Mouse (Mus musculus) olfactory bulb, adult 2 months (tissue): ENCODE data around the gene Mospd3.

Experiments used
- CTCF ChIP-seq: fragments of 200-500 bp; IDR thresholded peaks from 2 replicates; pipeline ENCODE4 v1.5.1; 2012; ENCODE audit warnings: low read depth, mild to moderate bottlenecking, low read length, moderate library complexity; ENCODE audit not compliant: insufficient read depth
- POLR2A ChIP-seq: fragments of 200-500 bp; IDR thresholded peaks from 2 replicates; pipeline ENCODE4 v1.6.1; 2012; ENCODE audit warnings: mild to moderate bottlenecking, low read depth, low read length, moderate library complexity; ENCODE audit not compliant: insufficient read depth

DNA sequence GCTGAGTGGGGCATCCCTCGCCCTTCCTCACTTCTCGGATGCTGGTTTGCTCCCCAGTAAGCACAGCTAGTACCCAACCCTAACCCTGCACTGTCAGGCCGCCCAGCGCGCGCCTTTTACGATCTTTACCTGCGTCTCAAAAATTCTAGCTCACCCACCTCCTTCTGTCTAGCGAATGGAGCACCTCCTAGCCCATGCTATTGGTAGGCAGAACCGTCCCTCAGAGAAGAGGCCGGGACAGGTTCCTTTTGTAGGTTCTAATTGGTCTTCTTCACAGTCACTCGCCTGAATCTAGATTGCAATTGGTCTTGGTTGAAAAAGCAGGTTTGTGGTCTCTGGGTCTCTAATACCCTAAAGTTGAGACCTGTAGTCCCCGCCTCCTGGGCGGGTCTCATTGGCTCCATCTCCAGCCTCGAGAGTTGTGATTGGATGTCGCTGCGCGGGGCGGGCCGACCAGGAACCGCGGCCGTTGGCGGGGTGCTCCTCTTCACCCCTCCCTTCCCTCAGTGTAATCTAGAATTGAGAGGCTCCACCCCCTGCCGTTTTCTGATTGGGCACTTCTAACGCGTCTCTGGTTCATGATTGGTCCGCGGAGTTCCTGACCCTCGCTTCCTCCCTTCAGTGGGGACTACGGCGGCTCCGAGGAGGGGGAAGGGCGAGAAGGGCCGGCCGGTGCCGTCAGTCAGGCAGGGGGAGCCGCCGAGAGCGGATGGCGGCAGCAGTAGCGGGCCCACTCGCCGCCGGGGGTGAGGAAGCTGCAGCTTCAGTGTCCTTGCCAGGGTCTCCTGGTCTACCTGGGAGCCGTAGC lies 27.8 kb upstream of the Mospd3 start, which contains the start of the genes Fbxo24, Lrch4 and Gm20605:
- TF ChIP-seq POLR2A (peak; percentile 84), CTCF (no peak)
